Mouse (Mus musculus): Measurements from ENCODE around the gene Furin. TPM values are rescaled to one million over a fixed set of nuclear protein-coding genes. Genes with fewer than 3 reads are reported as not detected.

Furin gene
- total and polyA plus RNA-seq, 3 experiments: 1.5 to 20.9 (median 13.5) TPM

GRCm38 (mm10) chr7:80358039-80358438, 47.2 kb downstream of the Furin start:
- peaks cover 72 to 94% of the 10 kb centered on the region in 2 experiments for H3K36me3 ChIP-seq (replicated peaks in 1 of 2; ENCODE audit: control insufficient read depth in 1 of 2, insufficient read depth in 1 of 2, low read length in 1 of 2)
- H3K4me2 ChIP-seq (ENCODE audit: insufficient read depth, low read depth, poor library complexity, severe bottlenecking): no peak overlapping the region
- H3K9ac ChIP-seq (ENCODE audit: insufficient read depth, low read depth): no peak overlapping the region
- DNase-seq (ENCODE audit: extremely low read depth): no peak
- H3K79me2 ChIP-seq (replicated peaks; ENCODE audit: control insufficient read depth, extremely low read depth, insufficient read depth, poor library complexity, severe bottlenecking): no peaks in the 10 kb centered on the region
- dilution Hi-C loops (cut with MboI; ENCODE audit: extremely low pct_ligation_motif_present, extremely low pct_unique_long_range_greater_than_20kb, low sequenced_read_pairs): no loop called here
- H3K27me3 ChIP-seq (replicated peaks): no peaks in the 10 kb centered on the region
- H3K9me3 ChIP-seq (replicated peaks; ENCODE audit: low read length): no peaks in the 10 kb centered on the region
- no peak overlapping the region for H3K27ac ChIP-seq (ENCODE audit: insufficient read depth, low read depth)
- no peak overlapping the region for H3K4me3 ChIP-seq (replicated peaks in 1 of 3; ENCODE audit: low read depth in 2 of 3, low read length in 2 of 3, poor library complexity in 1 of 3)
- H3K4me1 ChIP-seq (ENCODE audit: control insufficient read depth in 1 of 2, insufficient read depth in 2 of 2): peaks cover 0 to 5% of the 10 kb centered on the region in 2 experiments; a peak in 2 of 4 replicates
- TF ChIP-seq JUND (conservative IDR thresholded peaks at IDR 0.05; ENCODE audit: low read depth, low read length) (no peak), RAD21 (IDR thresholded peaks at IDR 0.05; ENCODE audit: low read depth, low read length) (no peak)
- in situ Hi-C loops (cut with MboI; ENCODE audit: low pct_ligation_motif_present, low pct_unique_long_range_greater_than_20kb, low sequenced_read_pairs): no loop called here

- Histone ChIP-seq H3K4me3 (replicated peaks in 1 of 3; ENCODE audit: low read depth in 2 of 3, low read length in 2 of 3, poor library complexity in 1 of 3) (no peak overlapping the region), H3K79me2 (replicated peaks; ENCODE audit: control insufficient read depth, extremely low read depth, insufficient read depth, poor library complexity, severe bottlenecking) (no peaks in the 10 kb centered on the region), H3K4me1 (ENCODE audit: control insufficient read depth in 1 of 2, insufficient read depth in 2 of 2) (peaks cover 0 to 5% of the 10 kb centered on the region in 2 experiments; a peak in 2 of 4 replicates), H3K27ac (ENCODE audit: insufficient read depth, low read depth) (no peak overlapping the region), H3K9me3 (replicated peaks; ENCODE audit: low read length) (no peaks in the 10 kb centered on the region), H3K4me2 (ENCODE audit: insufficient read depth, low read depth, poor library complexity, severe bottlenecking) (no peak overlapping the region), H3K27me3 (replicated peaks) (no peaks in the 10 kb centered on the region), H3K36me3 (replicated peaks in 1 of 2; ENCODE audit: control insufficient read depth in 1 of 2, insufficient read depth in 1 of 2, low read length in 1 of 2) (peaks cover 71 to 94% of the 10 kb centered on the region in 2 experiments), H3K9ac (ENCODE audit: insufficient read depth, low read depth) (no peak overlapping the region)
- in situ Hi-C loops (cut with MboI; ENCODE audit: low pct_ligation_motif_present, low pct_unique_long_range_greater_than_20kb, low sequenced_read_pairs) (no loop called here), dilution Hi-C loops (cut with MboI; ENCODE audit: extremely low pct_ligation_motif_present, extremely low pct_unique_long_range_greater_than_20kb, low sequenced_read_pairs) (no loop called here)
- no peak for TF ChIP-seq MAX (IDR thresholded peaks at IDR 0.05; ENCODE audit: low read length)
- TF ChIP-seq NELFE (IDR thresholded peaks at IDR 0.05; ENCODE audit: low read depth, low read length): no peak
- no peak for TF ChIP-seq MEF2A (IDR thresholded peaks at IDR 0.05; ENCODE audit: borderline replicate concordance, low read depth, low read length)
- TF ChIP-seq CHD1 (IDR thresholded peaks at IDR 0.05; ENCODE audit: low read depth, low read length): no peak
- no peak for DNase-seq (ENCODE audit: extremely low read depth)
These were observed 48.1 kb downstream of the Furin start for GRCm38 (mm10) chr7:80357156-80357555.

GRCm38 (mm10) chr7:80356351-80356750, 48.9 kb downstream of the Furin start:
- TF ChIP-seq MAFK (IDR thresholded peaks at IDR 0.05; ENCODE audit: insufficient replicate concordance, low read length): no peak
- TF ChIP-seq MEF2A (IDR thresholded peaks at IDR 0.05; ENCODE audit: borderline replicate concordance, low read depth, low read length): no peak
- TF ChIP-seq POLR2AphosphoS2 (IDR thresholded peaks at IDR 0.05; ENCODE audit: low read depth, low read length): no peak
- no peak for TF ChIP-seq TBP (conservative IDR thresholded peaks at IDR 0.05; ENCODE audit: low read depth, low read length)
- no peak for TF ChIP-seq NELFE (IDR thresholded peaks at IDR 0.05; ENCODE audit: low read depth, low read length)
- TF ChIP-seq USF1 (IDR thresholded peaks at IDR 0.05; ENCODE audit: low read depth, low read length): no peak
- no peak for TF ChIP-seq MAX (IDR thresholded peaks at IDR 0.05; ENCODE audit: low read length)
- TF ChIP-seq CTCF (conservative IDR thresholded peaks at IDR 0.05 in 1 of 2, IDR thresholded peaks at IDR 0.05 in 1 of 2; ENCODE audit: low read depth in 2 of 2, low read length in 2 of 2): no peak
- no peak for TF ChIP-seq HCFC1 (IDR thresholded peaks at IDR 0.05; ENCODE audit: low read depth, low read length)
- TF ChIP-seq RAD21 (IDR thresholded peaks at IDR 0.05; ENCODE audit: low read depth, low read length): no peak
- TF ChIP-seq POLR2A (IDR thresholded peaks at IDR 0.05; ENCODE audit: low read depth, low read length): no peak
- no peak for TF ChIP-seq JUND (conservative IDR thresholded peaks at IDR 0.05; ENCODE audit: low read depth, low read length)
- no peak for TF ChIP-seq UBTF (IDR thresholded peaks at IDR 0.05; ENCODE audit: low read depth, low read length)
- no peak for TF ChIP-seq RCOR1 (conservative IDR thresholded peaks at IDR 0.05; ENCODE audit: low read depth, low read length)
- Histone ChIP-seq H3K9me3 (replicated peaks; ENCODE audit: low read length) (no peaks in the 10 kb centered on the region), H3K36me3 (replicated peaks in 1 of 2; ENCODE audit: control insufficient read depth in 1 of 2, insufficient read depth in 1 of 2, low read length in 1 of 2) (peaks cover 74 to 92% of the 10 kb centered on the region in 2 experiments), H3K9ac (ENCODE audit: insufficient read depth, low read depth) (no peak overlapping the region), H3K4me2 (ENCODE audit: insufficient read depth, low read depth, poor library complexity, severe bottlenecking) (no peak overlapping the region), H3K4me3 (replicated peaks in 1 of 3; ENCODE audit: low read depth in 2 of 3, low read length in 2 of 3, poor library complexity in 1 of 3) (no peak overlapping the region), H3K27me3 (replicated peaks) (no peaks in the 10 kb centered on the region), H3K27ac (ENCODE audit: insufficient read depth, low read depth) (no peak overlapping the region), H3K79me2 (replicated peaks; ENCODE audit: control insufficient read depth, extremely low read depth, insufficient read depth, poor library complexity, severe bottlenecking) (no peaks in the 10 kb centered on the region), H3K4me1 (ENCODE audit: control insufficient read depth in 1 of 2, insufficient read depth in 2 of 2) (peaks cover 0 to 5% of the 10 kb centered on the region in 2 experiments; a peak in 2 of 4 replicates)
- in situ Hi-C loops (cut with MboI; ENCODE audit: low pct_ligation_motif_present, low pct_unique_long_range_greater_than_20kb, low sequenced_read_pairs): no loop called here
- DNase-seq (ENCODE audit: extremely low read depth): no peak
- dilution Hi-C loops (cut with MboI; ENCODE audit: extremely low pct_ligation_motif_present, extremely low pct_unique_long_range_greater_than_20kb, low sequenced_read_pairs): no loop called here
